Mouse (Mus musculus): ENCODE results near the gene Saa1. TPM values are rescaled to one million over a fixed set of nuclear protein-coding genes. Genes with fewer than 3 reads are reported as not detected.
A peak's percentile ranks its signal among the peaks of the same experiment; 100 is the strongest.
"Not testable (repeated sequence)": the region's sequence is repeated elsewhere in the genome, so short reads cannot be mapped to it uniquely, and the experiment has no call there.

Gene Saa1
- 4.3 and 434 TPM in 2 replicates for polyA plus RNA-seq (2012; rRNA removed)

DNA sequence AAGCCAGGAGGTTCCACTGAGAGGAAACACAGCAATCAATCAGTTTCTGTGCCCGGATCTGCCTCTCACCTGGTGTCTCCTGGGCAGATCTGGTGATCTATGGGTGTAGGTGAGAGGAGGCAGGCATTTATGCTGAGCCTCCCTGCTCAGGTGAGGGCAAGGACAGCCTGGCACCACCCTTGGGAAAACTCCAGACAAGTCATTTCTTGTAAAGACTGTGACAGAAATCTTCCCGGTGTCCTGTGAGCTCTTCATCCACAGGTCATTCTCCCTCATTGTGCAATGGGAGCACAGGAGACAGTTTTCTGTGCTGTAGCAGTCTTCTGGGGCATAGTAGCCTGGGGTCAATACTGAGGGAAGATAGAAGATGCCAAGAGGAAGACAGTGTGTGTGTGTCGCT, at the start of gene Saa1:
Gene Saa1 (minus strand): TSS at position 101 of the 400 bp plus-strand sequence.
- not testable (repeated sequence) for DNase-seq (ENCODE audit: low read depth, low spot score)
- WGBS: 56% methylated on average over 3 of the region's 3 CpGs

DNA sequence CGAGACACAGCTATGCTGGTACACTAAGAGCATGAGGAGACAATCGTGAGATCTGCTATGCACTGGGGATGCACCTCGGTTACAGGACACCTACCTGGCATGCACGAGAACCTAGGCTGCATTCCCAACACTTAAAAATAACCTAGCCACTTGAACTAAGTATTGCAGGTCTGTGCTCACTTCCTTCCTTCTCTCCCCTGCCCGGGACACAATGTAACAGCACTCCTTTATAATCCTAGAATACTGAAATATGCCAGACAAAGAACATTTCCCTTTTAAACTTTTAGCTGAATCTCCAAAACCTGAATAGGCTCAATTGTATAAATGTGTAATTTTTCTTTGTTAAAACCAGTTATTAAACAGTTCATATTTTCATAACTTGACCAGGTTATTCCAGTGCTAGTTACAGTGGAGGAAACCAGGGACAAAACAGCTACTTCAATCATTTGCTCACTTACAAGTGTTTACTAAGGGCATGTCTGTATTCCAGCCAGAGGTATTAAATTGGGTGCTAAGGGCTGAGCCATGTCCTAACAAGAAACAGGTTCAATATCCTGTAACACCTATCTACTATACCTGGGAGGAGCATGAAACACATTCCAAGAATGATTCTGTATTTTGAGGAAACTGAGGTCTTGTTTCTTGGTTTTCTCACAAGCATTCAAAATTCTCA, 46.5 kb upstream of the Saa1 start:
- 77% methylated on average over 5 of the region's 5 CpGs for WGBS

DNA sequence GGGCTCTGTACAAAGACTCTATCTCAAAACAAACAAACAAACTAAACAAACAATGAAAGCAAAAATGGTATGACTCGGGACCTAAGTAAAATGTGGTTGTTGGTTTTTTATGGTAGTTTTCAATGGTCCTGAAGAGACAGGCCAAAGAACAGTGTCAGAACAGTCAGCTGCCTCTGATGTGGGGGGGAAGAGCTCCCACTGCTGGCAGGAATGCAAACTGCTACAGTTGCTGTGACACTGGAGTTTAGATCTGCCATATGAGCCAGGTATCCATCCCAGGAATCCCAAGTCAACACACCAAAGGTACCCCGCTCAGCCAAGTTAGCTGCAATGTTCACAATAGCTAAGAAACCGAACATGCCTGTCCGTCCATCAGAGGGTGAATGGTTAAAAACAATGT, 27.9 kb upstream of the Saa1 start:
- 51% methylated on average over 4 of the region's 4 CpGs for WGBS
- DNase-seq (ENCODE audit: low read depth, low spot score): peak; percentile 66

More for the DNA sequence above, 46.5 kb upstream of the Saa1 start:
- no peak for DNase-seq (ENCODE audit: low read depth, low spot score)

DNA sequence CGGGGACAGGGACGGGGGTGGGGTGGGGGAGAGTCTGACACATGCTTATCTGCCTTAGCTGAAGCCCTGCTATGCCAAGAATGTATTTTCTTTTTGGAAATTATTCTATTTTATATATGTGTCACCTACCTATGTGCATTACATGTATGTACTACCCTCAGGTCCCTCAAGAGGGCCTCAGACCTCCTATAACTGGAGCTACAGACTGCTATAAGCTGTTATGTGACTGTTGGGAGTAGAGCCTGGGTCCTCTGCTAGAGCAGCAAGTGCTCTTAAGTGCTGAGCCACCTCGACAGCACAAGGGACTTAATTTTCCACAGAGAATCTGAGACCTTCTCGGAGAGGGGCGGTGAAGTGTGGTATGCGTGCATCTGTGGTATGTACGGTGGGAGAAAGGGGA, 25.7 kb upstream of the Saa1 start:
- no peak for DNase-seq (ENCODE audit: low read depth, low spot score)
- 95% methylated on average over 7 of the region's 7 CpGs for WGBS

DNA sequence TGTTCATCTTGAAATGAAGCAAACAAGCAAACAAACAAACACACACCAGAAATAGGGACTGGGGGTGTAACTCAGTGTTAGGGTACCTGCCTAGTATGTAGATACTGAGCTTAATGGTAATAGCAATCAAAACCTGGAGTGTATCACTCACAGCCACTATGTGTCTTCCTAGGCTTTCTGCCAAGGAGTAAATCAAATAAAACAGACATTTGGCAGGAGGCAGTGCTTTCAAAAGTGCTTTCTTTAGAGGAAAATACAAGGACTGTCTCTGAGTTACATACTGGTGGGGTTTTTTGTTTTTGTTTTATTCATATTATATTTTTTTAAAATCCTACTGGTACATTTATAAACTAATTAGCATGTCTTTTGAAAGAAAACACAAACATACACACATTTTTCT, 24.6 kb upstream of the Saa1 start:
- DNase-seq (ENCODE audit: low read depth, low spot score): no peak

DNA sequence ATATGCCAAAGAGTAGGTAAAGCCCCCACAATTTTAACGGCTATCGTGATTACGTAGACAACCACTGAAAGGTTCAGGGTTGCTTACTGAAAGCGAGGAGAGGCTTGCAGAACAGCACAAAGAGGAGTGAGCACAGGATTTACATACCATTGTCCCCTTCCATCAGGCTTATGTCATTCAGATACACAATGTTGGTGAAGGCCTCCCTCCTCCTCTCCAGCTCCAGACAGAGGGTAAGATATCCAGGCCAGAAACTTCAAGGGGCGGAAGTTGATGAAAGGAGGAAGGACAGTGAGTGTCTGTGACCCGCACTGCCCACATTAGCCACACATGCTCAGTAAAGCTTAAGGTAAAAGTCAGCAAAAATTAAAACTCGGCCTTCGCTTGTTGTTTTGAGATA, 21.9 kb upstream of the Saa1 start:
- no peak for DNase-seq (ENCODE audit: low read depth, low spot score)
- 97% methylated on average over 8 of the region's 8 CpGs for WGBS

DNA sequence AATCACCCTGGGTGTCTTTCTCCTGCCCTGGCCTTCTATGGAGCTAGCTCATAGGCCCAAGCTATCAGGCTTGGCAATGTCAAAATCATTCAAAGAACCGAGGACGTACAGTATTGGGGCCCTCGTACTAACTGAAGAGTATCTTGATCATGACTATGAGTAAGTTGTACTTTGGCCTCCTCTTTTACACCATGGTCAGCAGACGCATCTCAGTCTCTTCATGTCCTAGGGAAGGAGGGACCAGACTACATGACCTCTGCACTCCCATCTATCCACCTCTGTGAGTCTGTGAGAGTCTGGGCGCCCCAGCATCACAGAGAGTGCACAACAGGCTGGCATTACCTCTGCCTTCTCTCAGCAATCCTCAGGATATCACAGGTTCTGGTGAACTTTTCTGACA, 19.8 kb upstream of the Saa1 start:
- no peak for DNase-seq (ENCODE audit: low read depth, low spot score)
- WGBS: 88% methylated on average over 5 of the region's 5 CpGs

DNA sequence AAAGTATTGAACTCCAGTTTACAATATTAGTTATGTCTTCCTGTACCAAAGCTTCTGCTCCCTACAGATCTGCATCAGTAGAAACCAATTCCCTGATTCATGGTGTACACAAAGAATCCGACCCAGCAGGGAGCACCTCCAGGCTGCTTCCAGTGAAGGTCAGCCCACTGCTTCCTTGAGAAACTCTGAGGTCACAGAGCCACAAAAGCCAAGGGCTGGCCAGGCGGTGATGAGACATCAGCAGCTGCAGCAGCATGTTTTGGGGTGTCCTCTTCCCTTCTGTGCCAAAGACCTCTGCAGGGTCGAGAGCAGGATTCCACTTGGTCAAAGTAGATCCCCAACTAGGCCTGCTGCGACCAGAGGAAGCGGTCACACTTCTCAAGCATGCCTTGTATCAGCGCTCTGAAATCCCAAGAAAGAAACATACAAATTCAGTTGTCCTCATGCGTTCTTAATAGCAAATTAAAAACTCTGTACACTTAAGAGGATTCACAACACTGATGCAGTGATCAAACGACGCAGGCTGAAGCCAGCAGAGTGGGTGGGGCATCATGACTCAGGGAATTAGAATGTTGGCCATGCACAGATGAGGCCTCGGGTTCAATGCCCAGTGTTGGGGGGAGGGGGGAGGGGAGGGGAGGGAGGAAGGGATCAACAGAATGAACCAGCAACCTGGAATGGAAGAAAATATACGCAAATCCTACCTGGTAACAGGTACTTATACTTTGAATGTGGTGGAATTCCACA, 18.4 kb upstream of the Saa1 start:
- 65% methylated on average over 11 of the region's 11 CpGs for WGBS
- DNase-seq (ENCODE audit: low read depth, low spot score): no peak

DNA sequence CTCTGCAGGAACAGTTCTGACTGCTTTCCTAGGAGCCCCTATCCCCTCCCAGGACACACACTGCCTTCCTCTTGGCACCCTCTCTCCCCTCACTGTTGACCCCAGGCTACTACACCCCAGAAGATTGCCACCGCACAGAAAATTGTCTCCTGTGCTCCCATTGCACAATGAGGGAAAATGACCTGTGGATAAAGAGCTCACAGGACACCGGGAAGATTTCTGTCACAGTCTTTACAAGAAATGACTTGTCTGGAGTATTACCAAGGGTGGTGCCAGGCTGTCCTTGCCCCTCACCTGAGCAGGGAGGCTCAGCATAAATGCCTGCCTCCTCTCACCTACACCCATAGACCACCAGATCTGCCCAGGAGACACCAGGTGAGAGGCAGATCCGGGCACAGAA, 8.7 kb upstream of the Saa1 start, which contains the start of gene Saa2:
Gene Saa2 (plus strand): TSS at position 301 of the 400 bp plus-strand sequence.
- DNase-seq (ENCODE audit: low read depth, low spot score): no peak
- 56% methylated on average over 3 of the region's 3 CpGs for WGBS

DNA sequence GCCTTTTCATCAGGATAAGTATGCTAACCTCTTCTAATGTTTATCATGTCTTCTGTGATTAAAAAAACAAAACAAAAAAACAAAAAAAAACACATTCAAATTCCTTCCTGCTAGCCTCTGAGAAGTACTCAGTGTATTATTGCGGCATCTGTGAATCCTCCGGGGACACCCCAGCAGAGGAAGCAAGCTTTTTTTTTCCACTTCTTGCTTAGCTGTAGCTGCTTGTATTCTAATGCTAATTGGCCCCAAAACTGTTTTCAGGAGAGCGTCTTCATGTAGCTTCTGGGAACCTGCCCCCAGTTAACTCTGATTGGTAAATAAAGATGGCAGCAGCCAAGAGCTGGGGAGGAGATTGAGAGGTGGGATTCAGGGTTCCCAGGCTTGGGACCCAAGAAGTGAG, 5.7 kb upstream of the Saa1 start:
- 68% methylated on average over 3 of the region's 3 CpGs for WGBS
- DNase-seq (ENCODE audit: low read depth, low spot score): no peak

DNA sequence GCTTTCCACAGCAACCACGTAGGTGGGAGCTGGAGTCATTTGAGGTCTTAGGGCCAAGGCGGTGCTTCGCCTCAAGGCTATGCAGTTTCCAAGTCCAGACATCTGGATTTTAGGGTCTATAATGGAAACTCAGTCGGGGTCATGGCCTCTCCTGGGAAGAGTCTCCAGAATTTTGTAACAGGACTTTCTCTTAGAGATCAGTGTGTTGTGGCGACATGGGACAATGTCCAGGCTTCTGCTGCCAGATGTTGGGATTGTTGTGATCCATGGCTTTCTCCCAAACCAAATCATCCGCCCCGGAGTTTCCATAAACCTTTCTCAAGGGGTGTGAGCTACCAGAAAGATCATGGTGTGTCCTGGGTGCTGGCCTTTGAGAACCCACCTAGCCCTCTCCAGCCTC, 3.6 kb upstream of the Saa1 start:
- DNase-seq (ENCODE audit: low read depth, low spot score): no peak
- WGBS: 65% methylated on average over 7 of the region's 7 CpGs

DNA sequence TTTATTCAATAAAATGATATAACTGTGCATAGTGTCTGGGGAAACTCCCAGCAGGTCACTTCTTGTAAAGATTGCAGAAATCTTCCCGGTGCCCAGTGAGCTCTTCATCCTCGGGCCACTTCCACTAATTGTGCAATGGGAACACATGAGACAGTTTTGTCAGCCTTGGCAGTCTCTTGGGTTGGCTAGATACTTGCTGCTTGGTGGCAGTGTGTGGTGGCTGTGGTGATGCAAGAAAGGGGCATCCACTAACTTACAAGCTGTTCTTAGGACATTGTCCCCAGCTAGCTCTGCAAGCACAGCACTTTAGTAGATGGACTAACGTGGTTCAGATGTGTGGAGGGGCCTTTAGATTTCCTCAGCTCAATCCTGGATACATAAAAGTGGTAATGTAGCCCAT, 3.0 kb upstream of the Saa1 start:
- WGBS: 69% methylated on average over 3 of the region's 3 CpGs
- DNase-seq (ENCODE audit: low read depth, low spot score): no peak

DNA sequence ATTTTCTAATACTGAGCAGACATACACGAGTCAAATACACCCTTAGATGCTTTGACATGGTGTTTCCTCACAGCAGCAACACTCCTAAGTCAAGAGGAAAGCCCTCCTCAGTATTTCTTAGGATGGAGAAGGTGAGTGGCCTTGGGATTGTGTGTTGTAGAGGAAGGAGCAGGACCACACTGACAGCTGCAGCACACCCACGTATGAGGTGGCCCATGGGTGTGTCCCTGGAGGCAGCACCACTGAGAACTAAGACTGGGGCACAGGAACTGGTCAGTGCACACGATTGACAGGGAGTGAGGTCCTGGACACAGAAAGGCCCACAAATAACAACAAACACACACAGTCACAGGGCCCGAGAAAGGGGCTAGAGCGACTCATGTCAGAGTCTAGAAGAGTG, 2.7 kb downstream of the Saa1 start:
- 64% methylated on average over 5 of the region's 5 CpGs for WGBS
- DNase-seq (ENCODE audit: low read depth, low spot score): not testable (repeated sequence)

DNA sequence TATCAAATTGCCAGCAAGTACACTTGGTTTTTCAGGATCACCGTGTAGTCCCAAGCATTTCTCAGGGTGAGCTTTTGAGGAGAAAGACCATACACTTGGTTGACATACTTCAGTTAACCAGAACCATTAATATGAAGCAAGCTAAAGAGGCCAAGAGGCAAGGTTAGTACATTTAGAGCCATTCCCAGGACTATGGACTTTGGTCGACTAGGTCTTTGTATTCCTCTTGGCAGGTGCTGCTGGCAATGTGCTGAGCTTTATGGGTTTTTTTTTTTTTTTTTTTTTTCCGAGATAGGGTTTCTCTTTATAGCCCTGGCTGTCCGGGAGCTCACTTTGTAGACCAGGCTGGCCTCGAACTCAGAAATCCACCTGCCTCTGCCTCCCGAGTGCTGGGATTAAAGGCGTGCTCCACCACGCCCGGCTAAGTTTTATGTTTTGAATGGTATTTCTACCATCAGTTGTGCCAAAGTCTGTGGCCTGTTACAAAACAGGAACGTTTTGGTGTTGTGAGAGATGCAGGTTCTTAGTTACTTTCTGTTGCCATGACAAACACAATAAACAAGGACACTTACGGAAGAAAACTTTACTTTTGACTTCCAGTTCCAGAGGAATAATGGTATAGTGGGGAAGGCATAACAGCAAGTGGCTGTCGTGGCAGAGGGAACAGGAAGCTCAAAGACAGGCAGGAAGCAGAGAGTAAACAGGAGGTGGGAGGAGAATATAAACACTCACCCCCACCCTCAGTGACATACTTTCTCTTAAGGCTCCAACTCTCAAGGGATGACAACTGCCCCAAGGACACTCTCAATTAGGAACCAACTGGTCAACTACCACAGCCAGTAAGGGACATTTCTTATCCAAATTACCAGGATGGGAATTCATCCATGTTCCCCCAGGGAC, 4.0 kb downstream of the Saa1 start:
- WGBS: 25% methylated on average over 12 of the region's 12 CpGs
- DNase-seq (ENCODE audit: low read depth, low spot score): peak; percentile 85

DNA sequence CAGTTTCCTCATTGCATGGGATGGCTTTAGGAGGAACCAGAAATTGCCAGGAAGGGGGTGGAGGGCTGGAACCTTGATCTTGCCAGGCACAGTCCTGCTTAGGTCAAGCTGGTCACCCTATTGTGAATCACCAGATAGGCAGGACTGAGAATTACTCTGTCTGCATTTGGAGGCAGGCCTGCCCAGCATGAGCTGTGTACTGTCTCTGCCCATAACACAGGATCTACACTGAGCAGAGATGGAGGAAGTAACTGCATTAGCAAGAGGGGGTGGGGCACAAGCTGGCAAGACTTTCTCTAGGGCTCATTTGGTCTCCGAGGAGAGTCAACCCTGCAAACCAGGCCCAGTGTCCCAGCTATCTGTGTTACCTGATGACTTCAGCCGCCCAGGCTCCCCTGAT, 7.8 kb downstream of the Saa1 start:
- 60% methylated on average over 2 of the region's 2 CpGs for WGBS

DNA sequence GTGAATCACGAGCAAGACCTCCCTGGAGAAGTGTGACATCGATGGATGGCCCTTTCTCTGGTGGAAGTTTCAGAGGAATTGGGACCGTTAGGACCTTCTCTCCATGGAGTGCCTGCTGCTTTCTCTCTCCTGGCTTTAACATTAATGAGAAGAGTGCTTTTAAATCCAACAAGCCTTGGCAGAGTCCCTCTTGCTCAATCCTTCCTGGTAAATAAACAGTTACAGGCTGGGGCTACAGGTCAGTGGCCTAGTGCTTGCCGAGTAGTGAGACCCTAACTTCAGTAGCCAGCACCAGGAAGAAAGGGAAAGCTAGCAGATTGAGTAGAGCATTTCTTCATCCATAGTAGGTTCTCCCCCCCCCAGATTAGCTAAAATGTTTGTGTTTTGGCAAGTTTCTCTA, 10.3 kb downstream of the Saa1 start, which contains the start of gene Saa4:
Gene Saa4 (minus strand): TSS at position 146 of the 400 bp plus-strand sequence.
- 84% methylated on average over 4 of the region's 4 CpGs for WGBS
- DNase-seq (ENCODE audit: low read depth, low spot score): no peak

More for the DNA sequence above, 7.8 kb downstream of the Saa1 start:
- DNase-seq (ENCODE audit: low read depth, low spot score): peak; percentile 73

DNA sequence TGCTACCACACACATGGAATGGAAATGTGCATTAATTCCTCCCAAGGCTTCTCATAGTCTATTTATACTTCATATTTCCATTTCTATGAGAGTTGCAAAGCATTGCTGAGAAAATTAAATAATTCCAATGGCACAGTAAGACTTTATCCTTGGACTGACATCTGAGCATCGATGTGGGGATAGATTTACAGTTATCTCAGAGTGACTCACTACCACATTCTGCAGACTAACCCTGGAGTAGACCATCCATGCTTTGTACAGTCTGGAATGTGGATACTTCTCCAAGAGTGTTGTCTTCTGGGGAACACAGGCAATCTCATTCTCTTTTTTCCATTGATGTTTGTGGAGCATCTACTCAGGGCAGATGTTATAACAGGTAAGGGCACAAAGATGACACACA, 15.2 kb downstream of the Saa1 start:
- WGBS: 75% methylated on average over 1 of the region's 1 CpGs
- no peak for DNase-seq (ENCODE audit: low read depth, low spot score)

DNA sequence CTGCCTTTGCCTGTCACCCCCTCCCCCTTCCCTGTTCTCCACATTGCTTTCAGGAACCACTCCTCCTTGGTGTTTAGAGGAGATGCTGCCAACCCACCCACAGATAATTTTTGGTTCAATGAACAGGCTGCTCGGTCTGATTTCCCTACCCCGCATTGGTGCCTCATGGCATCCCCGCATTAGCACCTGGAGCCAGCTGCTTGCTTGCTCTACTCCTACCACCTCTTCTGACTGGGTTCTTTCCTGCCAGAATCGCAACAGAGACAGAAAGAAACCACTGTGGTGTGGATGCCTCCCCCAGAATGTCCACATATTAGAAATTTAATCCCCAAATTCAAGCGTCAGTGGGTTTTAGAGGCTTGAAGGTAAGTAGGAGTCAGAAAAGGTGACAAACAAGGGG, 18.4 kb downstream of the Saa1 start:
- WGBS: 83% methylated on average over 5 of the region's 5 CpGs
- DNase-seq (ENCODE audit: low read depth, low spot score): no peak

DNA sequence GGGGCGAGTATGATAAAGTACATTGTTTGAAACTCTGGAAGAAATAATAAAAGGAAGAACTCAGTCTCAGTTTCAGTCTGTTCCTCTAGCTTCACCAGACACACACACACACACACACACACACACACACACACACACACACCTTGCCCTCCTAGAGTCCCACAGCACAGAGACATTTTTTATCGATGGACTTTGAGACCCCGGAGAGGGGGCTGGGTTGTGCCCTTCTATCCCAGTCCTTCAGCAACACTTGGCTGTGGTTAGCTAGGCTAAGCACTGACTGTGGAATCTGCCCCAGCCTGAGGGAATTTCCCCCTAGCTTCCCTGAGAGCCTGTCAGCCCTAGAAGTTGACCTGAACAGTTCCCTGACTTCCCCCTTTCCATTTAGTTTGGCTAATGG, 18.9 kb downstream of the Saa1 start:
- no peak for DNase-seq (ENCODE audit: low read depth, low spot score)
- WGBS: 52% methylated on average over 3 of the region's 3 CpGs

DNA sequence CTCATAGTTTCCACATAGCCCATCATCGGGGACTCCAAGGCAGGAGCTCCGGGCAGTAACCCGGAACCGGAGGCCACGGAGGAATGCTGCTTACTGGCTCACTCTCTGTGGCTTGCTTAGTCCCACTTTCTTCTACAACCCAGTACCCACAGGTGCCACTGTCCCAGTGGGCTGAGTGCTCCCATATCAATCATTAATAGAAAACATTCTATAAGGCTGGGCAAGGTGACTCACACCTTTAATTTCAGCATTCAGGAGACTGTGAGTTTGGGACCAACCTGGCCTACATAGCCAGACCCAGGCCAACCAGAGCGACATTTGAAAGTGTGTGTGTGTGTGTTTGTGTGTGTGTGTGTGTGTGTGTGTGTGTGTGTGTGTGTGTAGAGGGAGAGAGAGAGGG, 19.4 kb downstream of the Saa1 start:
- no peak for DNase-seq (ENCODE audit: low read depth, low spot score)
- WGBS: 86% methylated on average over 6 of the region's 6 CpGs

Data from large intestine, adult 2 months (tissue).